Mouse (Mus musculus): ENCODE measurements around the gene Mxra8.
A peak's percentile ranks its signal among the peaks of the same experiment; 100 is the strongest.

Mxra8 gene

GRCm38 (mm10) chr4:155863001-155863400 lies 23.5 kb downstream of the Mxra8 start, which contains the start of gene Tas1r3:
TSS of gene Tas1r3 (minus strand) at chr4:155863362.
- no peak for DNase-seq (ENCODE audit: low spot score)

DNA sequence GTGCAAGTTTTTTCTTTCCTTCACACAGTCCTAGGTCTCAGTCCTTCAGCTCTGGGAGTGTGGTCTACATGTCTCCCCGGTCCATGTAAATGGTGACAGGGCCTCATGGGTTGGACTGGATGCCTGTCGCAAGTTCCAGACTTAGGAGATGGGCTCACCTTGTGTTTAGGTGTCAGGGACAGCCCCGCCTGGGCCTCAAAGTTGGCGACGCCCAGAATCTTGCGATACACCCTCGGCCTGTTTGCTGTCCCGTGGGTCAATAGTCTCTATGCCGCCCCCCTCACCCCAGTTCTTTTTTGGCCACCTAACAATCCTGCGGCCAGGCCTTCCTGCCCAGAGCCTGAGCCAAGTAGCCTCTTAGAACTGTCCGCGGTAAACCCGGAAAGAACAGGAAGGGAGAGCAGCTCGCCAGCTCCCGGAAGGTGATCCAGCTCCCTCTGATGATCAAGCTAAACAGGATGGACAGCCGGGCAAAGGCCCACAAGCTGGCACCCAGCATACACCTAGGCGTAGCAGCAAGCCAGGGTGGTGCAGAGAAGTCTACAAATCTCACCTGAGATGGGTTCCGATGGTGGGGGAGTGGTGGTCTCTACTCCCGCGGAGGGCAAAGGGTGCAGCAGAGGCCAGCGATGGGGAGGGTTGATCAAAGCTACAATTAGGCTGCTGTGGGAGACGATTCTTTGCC lies 29.3 kb downstream of the Mxra8 start:
- DNase-seq (ENCODE audit: low spot score): no peak

- peak; percentile 95 for DNase-seq (ENCODE audit: low spot score)
These were observed 30.0 kb downstream of the Mxra8 start, which contains the start of the genes Cptp and Ints11 for GRCm38 (mm10) chr4:155869317-155870033. TSS of gene Cptp (minus strand) at chr4:155869440. TSS of gene Ints11 (plus strand) at chr4:155869546.

- DNase-seq (ENCODE audit: low spot score): no peak
These were observed 31.9 kb downstream of the Mxra8 start for GRCm38 (mm10) chr4:155871404-155871803.

GRCm38 (mm10) chr4:155883587-155883986 lies 44.1 kb downstream of the Mxra8 start:
- no peak for DNase-seq (ENCODE audit: low spot score)

DNA sequence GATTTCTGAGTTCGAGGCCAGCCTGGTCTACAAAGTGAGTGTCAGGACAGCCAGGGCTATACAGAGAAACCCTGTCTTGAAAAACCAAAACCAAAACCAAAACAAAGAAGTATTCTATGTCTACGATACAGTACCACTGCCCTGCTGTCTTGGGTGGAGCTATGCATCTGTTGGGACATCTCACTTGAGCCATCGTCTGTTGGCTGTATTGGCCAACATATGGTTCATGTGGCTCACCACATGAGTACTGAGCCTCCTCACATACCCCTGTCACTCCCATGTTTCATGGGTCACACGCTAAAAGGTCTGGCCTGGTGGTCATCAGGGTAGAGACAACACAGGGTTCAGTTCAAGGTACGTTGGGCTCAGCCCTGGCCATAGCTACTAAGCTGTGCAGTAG lies 46.9 kb downstream of the Mxra8 start:
- no peak for DNase-seq (ENCODE audit: low spot score)

- no peak for DNase-seq (ENCODE audit: low spot score)
These were observed 48.2 kb downstream of the Mxra8 start for GRCm38 (mm10) chr4:155887674-155888073.

DNA sequence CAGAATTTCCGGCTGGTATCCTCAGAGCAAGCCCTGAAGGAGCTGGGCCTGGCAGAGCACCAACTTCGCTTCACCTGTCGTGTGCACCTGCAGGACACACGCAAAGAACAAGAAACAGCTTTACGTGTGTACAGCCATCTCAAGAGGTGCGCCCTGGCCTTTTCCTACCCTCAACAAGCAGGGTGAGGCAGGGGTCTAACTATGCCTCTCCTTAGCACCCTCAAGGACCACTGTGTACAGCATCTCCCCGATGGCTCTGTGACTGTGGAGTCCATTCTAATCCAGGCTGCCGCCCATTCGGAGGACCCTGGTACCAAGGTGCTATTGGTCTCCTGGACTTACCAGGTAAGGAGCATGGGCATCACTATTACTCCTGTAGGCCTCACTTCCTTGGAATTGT lies 48.7 kb downstream of the Mxra8 start:
- DNase-seq (ENCODE audit: low spot score): no peak

GRCm38 (mm10) chr4:155889316-155889715 lies 49.8 kb downstream of the Mxra8 start:
- no peak for DNase-seq (ENCODE audit: low spot score)

GRCm38 (mm10) chr4:155891011-155891471 lies 51.6 kb downstream of the Mxra8 start:
- no peak for DNase-seq (ENCODE audit: low spot score)

DNA sequence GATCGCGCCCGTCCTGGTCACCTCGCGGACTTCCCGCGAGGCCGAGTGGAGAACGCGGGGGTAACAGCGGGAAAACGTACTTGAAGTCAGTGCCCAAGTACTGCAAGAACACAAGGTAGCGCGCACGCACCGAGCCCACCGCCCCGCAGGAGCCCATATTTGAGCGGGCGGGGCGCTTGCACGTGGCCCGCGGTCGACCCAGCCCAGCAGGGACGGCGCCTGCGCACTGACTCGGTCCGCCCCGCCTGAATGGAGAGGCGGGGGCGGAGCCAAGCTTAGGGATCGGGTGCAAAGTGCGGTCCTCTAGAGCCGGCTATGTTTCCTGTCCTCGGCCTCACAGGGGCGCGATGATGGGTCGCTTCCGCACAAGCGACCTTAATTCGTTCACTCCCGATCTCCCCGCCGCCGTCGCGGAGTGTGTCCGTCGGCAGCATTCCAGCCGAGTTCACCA lies 52.1 kb downstream of the Mxra8 start, which contains the start of the genes Pusl1 and Acap3:
TSS of gene Pusl1 (minus strand) at position 231 of the 451 bp plus-strand sequence.
TSS of gene Acap3 (plus strand) at position 272 of the 451 bp plus-strand sequence.
- peak; percentile 97 for DNase-seq (ENCODE audit: low spot score)

GRCm38 (mm10) chr4:155892017-155892416 lies 52.5 kb downstream of the Mxra8 start:
- peak; percentile 80 for DNase-seq (ENCODE audit: low spot score)

DNA sequence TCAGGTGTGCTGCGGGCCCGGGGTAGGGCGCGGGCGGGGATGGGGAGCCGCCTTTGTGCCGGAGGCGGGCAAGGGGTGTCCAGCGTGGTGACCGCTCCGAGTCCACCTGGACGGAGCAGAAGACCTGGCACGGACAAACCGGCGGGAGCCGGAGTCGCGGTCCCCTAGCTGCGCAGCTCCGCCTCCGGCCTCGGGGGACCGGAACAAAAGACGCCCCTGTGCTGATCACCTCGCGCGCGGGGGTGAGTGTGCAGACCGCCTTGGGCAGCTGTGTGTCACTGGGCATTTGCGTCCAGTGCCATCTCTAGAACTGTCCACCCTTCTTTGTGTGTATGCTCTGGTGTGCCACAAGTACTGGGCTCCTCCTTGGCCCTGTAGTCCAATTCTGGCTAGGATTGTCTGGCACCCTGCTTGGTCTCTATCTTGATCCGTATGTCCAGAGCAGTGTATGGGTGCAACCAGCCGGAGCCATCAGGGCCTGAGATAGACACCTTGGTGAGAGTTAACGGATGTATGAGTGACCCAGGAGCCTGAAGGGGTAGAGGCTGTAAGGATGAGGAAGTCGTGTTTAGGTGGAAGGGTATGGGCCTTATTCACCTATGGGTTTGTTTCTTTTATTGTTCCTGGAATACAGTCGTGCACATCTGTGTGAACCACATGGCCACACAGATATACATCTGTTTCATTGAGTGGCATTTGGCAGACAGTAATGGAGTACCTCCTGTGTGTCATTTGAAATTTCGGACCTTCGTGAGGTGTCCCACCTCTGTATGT lies 53.1 kb downstream of the Mxra8 start:
- DNase-seq (ENCODE audit: low spot score): no peak

GRCm38 (mm10) chr4:155893212-155893690 lies 53.8 kb downstream of the Mxra8 start:
- DNase-seq (ENCODE audit: low spot score): no peak
